Mouse (Mus musculus): ENCODE measurements at regions not wholly inside any gene's neighbourhood (a gene's known extent, or its start where the extent isn't known, plus 50 kb on each side); places are given as distances from the start of the nearest gene placed in this dataset.

DNA sequence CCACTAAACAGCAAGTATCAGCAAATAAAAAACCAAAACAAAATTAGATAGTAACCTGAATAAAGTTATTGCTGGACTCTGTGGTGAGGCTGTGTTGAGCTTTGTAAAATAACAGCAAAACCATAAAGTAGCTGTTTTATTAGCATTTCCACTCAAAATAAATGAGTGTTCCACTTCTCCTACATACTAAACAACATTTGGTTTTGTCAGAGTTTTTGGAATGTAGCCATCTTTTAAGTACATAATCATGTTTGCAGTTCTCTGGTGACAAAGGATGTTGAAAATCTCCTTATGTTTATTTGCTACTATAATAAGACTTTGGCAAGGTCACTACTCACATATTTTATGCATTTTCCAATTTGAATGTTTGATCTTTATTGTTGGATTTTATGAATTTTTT lies 85.2 kb upstream of the Vwc2 start:
- TF ChIP-seq CTCF (IDR thresholded peaks at IDR 0.05; ENCODE audit: borderline replicate concordance, insufficient read depth, low read depth, low read length), result no peak
- TF ChIP-seq POLR2A (IDR thresholded peaks at IDR 0.05; ENCODE audit: borderline replicate concordance, insufficient read depth, low read length), result no peak
